Mouse (Mus musculus) gastrocnemius, adult 8-10 months (tissue): Measurements from ENCODE around the gene Mapk8ip1. TPM values are rescaled to one million over a fixed set of nuclear protein-coding genes. Genes with fewer than 3 reads are reported as not detected.

Source experiments
- DNase-seq, 2 experiments: peaks; one replicate each; pipeline ENCODE4 v3.0.0; 2022; ENCODE audit warnings: low spot score in 2 of 2
- total RNA-seq, 4 experiments: library from RNA; stranded (reverse); gene quantifications; 2 replicates each; pipeline ENCODE4 v1.2.4; 2022

Mapk8ip1 gene
- total RNA-seq, 4 experiments from 2014 or later, result 1.7 to 2.5 (median 2.3) TPM

- no peak for DNase-seq
These were observed 9.9 kb downstream of the Mapk8ip1 start for GRCm38 (mm10) chr2:92391116-92391515.

GRCm38 (mm10) chr2:92390206-92390930, 10.7 kb downstream of the Mapk8ip1 start:
- no peak for DNase-seq

- DNase-seq, result no peak
These were observed 11.4 kb downstream of the Mapk8ip1 start for GRCm38 (mm10) chr2:92389645-92390044.

DNA sequence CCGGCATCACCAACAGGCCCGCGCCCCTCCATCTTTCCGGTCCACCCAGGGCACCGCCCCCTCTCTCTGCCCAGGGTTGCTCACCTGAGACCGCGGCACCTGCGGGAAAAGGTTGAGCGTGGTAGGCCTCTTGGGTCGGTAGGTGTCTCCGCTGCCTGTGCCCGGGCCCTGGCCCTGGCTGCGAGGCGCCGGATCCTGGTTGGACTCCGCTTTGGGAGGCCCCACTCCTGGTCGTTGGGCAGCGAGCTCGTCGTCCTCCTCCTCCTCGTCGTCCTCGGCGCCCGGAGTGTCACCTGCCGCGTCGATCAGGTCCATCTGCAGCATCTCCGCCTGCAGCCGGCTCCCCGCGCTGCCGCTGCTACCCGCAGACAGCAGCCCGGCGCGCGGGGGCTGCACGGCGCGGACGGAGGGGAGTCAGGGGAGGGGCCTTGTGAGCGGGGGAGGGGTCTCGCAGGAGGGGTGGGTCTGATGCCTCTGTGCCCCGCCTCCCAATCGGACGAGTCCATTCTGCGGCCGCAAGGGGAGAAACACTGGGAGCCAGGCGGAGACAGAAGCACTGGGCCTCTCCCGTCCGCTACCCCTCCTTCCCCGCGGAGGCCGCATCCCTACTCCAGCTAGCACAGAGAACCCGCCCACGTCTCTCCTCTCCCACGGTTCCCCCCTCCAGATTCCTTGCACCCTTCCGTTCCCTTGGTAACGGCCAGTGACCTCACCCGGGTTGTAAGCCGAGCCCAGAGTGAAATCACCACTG, 12.0 kb downstream of the Mapk8ip1 start:
- peak; percentile 57 to 69 for DNase-seq

DNA sequence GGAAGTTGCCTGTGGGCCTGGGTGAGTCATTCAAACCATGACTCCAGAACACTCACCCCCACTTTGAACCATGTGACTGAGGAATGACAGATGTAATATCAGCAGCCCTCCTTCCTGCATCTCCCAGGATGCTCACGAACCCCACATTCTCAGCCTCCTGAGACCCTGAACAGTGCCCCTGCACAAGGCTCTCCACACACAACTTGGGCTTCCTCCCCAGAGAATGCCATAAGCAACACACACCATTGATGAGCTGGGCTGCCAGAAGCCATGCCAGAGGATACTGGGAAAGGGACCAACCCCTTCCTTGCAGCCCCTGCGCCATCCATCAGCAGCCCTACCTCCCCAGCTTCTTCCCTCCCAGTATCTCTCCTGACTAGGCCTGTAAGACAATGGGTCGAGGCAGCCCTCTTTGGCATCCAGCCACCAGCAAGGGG, 13.0 kb downstream of the Mapk8ip1 start:
- DNase-seq, result no peak

DNA sequence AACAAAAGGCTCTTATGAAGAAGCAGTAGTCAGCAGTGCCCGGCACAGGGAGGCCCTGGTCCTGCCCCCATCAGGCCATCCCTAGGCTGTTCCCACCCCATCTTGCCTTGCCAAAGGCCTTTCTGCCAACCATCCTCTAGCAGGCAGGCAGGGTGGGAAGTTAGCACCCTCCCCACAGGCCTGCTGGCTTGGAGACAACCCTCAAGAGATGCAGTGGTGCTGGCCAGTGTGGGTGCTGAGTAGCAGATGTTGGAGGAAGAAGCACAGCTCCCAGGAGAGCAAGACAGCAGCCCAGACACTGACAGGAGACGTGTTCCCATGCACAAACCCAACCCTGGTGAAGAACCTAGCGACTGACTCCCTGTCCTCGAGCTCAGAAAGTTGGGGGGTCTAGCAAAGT, 13.4 kb downstream of the Mapk8ip1 start:
- DNase-seq, result no peak

DNA sequence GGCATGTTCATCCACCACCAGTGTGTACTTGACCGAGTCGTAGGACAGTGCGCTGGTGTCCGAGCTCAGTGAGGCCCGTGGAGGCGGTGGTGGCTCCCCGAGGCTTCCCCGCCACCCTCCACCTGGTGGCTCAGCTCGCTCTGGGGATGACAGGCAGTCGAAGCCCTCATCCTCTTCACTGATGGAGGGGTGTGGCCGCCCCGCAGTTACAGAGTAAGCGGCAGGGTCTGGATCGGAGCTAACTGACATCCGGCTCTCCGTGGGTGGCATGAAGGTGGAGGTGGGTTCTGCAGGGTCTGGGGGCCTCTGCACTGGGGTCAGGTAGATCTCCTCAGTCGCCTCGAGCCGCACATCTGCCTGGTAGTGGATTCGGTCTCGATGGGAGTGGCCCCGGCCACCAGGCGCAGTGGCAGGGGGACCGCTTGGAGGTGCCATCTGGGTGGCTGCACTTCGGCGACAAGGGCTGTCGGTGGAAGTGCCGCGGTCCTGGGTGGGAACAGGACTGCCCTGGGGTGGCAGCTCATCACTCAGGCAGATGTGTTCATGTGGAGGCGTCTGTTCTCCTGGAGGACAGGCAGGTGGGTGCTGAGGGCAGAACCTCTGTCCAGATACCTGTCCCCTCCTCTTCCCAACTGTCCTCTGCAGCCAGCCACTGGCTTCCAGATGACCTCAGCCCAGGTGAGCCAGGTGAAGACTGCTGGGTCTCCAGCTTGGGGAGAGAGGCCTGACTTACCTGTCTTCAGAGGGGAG, 14.1 kb downstream of the Mapk8ip1 start:
- no peak for DNase-seq

DNA sequence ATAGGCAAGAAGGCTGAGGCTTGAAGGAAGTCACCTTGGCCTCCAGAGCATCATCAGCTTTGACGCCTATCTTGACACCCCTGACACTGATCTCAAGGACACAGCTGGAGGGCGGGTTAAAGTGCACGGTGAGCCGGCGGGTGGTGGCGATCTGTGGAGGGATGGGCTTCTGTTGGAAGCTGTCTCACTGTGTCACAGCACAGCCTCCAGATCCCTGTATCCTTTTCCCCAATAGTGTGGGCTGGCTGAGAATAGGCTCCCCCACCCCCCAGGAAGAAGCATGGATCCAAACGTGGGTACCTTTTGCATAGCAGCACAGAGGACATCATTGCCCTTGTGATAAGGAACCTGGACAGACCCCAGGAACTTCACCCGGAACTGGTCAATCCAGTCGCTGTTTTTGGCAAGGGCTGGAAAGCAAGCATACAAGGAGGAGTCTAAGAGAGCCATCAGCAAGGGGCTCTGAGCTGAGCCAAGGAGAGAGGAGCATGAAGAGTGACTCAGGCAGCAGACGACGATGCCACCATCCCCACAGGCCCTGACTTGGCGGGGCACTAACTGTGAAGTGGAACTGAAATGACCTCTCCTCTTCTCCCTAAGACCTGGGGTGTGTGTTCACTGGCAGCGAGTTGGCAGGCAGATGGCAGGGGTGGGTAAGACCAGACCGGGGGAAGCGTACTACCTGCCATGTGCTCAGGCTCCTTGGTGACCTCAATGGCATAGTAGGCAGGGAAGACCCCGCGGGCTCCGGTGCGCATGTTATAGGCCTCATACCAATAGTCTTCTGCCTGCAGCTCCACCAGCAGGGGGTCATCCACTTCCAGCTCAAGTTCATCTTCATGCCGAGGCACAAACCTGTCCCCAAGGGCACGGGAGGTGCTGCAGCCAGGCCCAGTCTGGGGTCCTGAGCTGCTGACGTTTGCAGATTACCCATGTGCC, 15.7 kb downstream of the Mapk8ip1 start:
- DNase-seq, result no peak

- DNase-seq, result no peak
These were observed 17.0 kb downstream of the Mapk8ip1 start for GRCm38 (mm10) chr2:92384101-92384500.

DNA sequence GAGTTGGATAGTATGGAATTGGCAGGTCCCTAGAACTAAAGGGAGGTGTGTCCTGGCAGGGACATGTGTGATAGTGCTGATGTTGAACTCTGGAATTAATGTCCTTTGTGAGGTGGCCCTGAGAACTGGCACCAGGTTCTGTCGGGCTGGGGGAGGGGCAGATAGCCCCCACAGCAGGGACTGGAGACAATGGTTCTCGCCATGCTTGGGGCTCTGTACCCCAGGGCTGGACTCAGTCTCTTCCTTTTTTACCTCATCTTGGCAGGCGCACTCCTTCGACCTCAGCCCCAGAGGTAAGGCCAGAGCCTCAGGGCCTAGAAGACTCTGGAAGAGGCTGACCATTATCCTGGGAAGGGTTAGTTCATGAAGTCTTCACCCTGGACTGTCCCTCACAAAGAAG, 18.3 kb downstream of the Mapk8ip1 start:
- DNase-seq, result no peak

DNA sequence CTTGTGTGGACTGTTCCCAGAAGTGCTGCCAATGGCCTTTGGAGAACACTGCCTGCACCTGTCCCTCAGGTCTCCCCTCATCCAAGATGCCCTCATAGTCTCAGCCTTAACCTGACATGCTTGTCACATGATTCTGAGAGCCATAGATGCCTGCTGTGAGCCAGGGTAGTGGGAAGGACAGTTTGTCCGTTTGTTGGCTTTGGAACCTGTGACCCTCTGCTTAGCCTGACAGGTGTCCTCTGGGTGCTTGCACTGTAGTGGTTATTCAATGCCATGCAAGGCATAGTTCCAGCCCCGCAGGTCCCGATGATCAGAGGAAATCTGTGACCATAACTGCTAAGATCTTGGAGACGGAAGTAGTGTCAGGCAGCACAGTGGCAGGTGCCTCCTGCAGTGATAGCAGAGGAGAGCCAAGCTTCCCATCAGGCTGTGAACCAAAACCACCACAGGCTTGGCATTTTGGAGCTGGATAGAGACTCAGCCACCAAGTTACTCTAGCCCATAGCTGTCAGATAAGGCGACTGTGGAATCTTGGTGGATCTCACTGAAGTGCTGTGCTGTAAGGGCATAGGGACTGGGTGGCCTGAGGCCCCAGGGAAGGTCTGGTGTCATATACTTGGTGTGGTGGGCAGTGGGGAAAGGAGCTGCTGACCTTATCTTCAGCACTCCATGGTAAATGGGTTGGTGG, 19.0 kb downstream of the Mapk8ip1 start, which contains the start of gene 1700029I15Rik:
Gene 1700029I15Rik, plus strand, starts transcription at position 638 of the 688 bp plus-strand sequence.
- DNase-seq, result no peak

- DNase-seq, result no peak
These were observed 19.9 kb downstream of the Mapk8ip1 start for GRCm38 (mm10) chr2:92381161-92381560.

- DNase-seq, result no peak
These were observed 20.5 kb downstream of the Mapk8ip1 start for GRCm38 (mm10) chr2:92380495-92381050.

GRCm38 (mm10) chr2:92379783-92380494, 21.1 kb downstream of the Mapk8ip1 start:
- no peak for DNase-seq

GRCm38 (mm10) chr2:92377320-92377719, 23.7 kb downstream of the Mapk8ip1 start:
- DNase-seq, result no peak

DNA sequence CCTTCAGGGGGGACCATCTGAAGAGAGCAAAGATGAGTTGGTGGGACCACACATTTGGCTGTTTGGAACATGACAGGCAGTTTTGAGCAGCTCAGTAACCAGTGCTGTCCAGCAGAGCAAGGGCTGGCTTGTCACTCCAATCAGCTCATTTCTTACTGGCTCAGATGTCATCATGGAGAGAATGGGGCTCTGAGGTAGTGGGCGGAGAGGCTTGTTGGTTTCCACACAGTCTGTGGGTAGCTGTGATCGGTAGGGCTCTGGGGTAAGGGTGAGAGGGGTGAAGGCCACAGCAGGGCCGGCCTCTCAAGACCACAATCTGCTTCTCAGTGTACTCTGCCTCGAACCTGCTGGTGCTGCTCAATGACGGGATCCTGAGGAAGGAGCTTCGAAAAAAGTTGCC, 24.8 kb downstream of the Mapk8ip1 start:
- DNase-seq, result no peak

- no peak for DNase-seq
These were observed 25.3 kb downstream of the Mapk8ip1 start for GRCm38 (mm10) chr2:92375788-92376187.

DNA sequence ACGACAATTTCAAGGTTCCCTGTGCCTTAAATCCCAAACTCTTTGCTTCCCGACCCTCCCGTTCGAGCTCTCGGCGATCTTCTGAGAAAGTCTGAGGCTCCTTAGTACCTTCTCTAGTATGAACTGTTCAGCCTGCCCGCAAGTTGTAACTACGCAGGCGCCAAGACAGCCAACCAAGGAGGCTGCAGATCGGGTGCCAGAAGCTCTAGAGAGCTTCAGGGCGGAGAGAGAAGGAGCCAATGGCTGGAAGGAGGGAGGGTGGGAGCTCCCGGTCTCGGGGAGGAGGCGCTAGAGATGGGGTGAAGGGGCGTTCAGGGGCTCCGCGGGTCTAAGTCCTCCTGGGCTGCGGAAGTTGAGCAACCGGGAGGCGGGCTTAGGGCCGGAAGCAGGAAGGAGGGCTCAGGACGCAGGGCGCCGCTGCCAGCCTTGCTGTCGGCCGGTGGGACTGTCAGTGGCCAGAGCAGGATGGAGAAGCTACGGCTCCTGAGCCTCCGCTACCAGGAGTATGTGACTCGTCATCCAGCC, 25.9 kb downstream of the Mapk8ip1 start:
- DNase-seq, result peak; percentile 87 to 94

DNA sequence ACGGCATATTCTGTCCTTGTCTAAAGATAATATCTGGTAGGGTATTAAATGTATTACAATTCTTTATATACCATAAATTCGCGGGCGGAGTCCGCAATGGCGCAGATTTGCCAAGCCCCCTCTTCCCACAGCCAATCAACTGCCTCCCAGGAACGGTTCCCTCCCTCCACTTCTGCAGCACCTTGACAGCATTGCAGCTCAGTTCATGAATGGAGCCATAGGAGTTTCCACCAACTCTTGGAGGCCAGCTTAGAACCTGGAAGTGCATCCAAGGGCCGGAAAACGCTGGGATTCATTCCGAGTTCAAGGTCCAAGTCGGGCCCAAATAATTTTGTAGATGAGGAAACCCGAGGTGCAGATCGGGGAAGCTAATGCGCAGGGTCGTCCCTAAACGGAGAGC, 26.5 kb downstream of the Mapk8ip1 start, which contains the start of the genes Pex16 and Large2:
Gene Pex16, plus strand, starts transcription at position 163 of the 400 bp plus-strand sequence.
Gene Large2, minus strand, starts transcription at position 356 of the 400 bp plus-strand sequence.
- DNase-seq, result no peak
